Mouse (Mus musculus) testis, adult 2 months (tissue): ENCODE results near the gene Trim61. TPM values are rescaled to one million over a fixed set of nuclear protein-coding genes. Genes with fewer than 3 reads are reported as not detected.

Experiments
- H3K27ac ChIP-seq: fragments of 200-500 bp; 2 replicates; pipeline ENCODE4 v1.5.1; 2012; ENCODE audit warnings: low read depth, low read length; ENCODE audit not compliant: control insufficient read depth, insufficient read depth
- H3K27me3 ChIP-seq: fragments of 200-500 bp; 2 replicates; pipeline ENCODE4 v1.6.1; 2012; ENCODE audit warnings: mild to moderate bottlenecking, low read length, moderate library complexity; ENCODE audit not compliant: control insufficient read depth, insufficient read depth
- H3K36me3 ChIP-seq: fragments of 200-500 bp; 2 replicates; pipeline ENCODE4 v1.6.1; 2012; ENCODE audit warnings: mild to moderate bottlenecking, low read length; ENCODE audit not compliant: control insufficient read depth, insufficient read depth
- H3K4me1 ChIP-seq: fragments of 200-500 bp; 2 replicates; pipeline ENCODE4 v1.6.1; 2012; ENCODE audit warnings: low read length; ENCODE audit not compliant: control insufficient read depth, insufficient read depth
- H3K4me3 ChIP-seq: fragments of 200-500 bp; 2 replicates; pipeline ENCODE4 v1.5.1; 2012; ENCODE audit warnings: low read depth, mild to moderate bottlenecking, low read length, moderate library complexity, mixed read lengths; ENCODE audit not compliant: control insufficient read depth
- CTCF ChIP-seq: fragments of 200-500 bp; IDR thresholded peaks from 2 replicates; pipeline ENCODE4 v1.5.1; 2012; ENCODE audit warnings: low read depth, mild to moderate bottlenecking, inconsistent platforms, low read length, moderate library complexity; ENCODE audit not compliant: control insufficient read depth, insufficient read depth, insufficient replicate concordance
- POLR2A ChIP-seq: fragments of 200-500 bp; IDR thresholded peaks from 2 replicates; pipeline ENCODE4 v1.6.1; 2012; ENCODE audit warnings: low read depth, mild to moderate bottlenecking, inconsistent platforms, low read length, moderate library complexity; ENCODE audit not compliant: control insufficient read depth
- polyA plus RNA-seq: library from polyadenylated mRNA; depleted of rRNA; stranded (reverse); fragments of >200 nt; gene quantifications from 2 replicates; pipeline ENCODE4 v1.2.3, GENCODE M21; 2012; rRNA removed

Gene Trim61
- polyA plus RNA-seq, 1 experiment: not detected

GRCm38 (mm10) chr8:64987731-64988130 lies 30.6 kb downstream of the Trim61 start, which contains the start of gene Trim75:
Gene Trim75, minus strand, starts transcription at chr8:64987831.
- H3K27me3 ChIP-seq: no peaks in the 10 kb centered on the region
- no peak within 1 kb of the TSS for H3K4me3 ChIP-seq
- no peaks in the 10 kb centered on the region for H3K4me1 ChIP-seq
- TF ChIP-seq CTCF: no peak
- TF ChIP-seq POLR2A: no peak
- no peak within 1 kb of the TSS for H3K27ac ChIP-seq
- H3K36me3 ChIP-seq: no peaks in the 10 kb centered on the region

DNA sequence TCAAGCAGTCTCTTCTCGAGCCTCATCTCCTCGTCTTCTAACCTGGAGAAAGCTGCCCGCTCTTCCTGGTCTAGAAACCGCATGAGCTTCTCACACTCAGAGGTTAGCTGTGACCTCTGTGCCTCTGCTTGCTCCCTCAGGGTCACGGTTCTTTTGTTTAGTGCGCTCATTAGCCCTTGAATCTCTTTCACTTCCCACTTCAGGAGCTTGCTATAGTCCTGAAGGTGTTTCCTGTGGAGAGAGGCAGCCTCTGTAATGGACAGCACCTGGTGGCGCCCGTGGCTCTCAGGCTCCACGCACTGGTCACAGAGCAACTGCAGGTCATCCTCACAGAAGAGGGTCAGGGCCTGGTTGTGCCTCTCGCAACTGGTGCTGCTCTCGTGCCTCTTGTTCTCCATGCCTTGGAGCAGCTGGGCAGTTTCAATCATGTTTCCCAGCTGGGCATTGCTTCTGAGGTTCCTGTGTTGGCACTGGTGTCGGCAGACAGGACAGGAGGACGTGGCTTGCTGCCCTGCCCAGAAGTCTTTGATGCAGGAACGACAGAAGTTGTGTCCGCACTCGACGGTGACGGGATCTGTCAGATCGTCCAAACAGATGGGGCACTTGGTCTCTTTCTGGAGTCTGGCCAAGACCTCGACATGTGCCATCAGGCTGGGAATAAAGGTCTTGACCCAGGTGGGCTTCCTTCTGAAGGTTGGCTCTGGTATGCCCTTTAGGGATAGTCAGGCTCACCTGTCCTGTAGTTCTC lies 35.0 kb downstream of the Trim61 start:
- H3K27me3 ChIP-seq: no peaks in the 10 kb centered on the region
- H3K36me3 ChIP-seq: no peaks in the 10 kb centered on the region
- H3K27ac ChIP-seq: no peak overlapping the region
- no peak for TF ChIP-seq POLR2A
- TF ChIP-seq CTCF: no peak
- H3K4me1 ChIP-seq: no peaks in the 10 kb centered on the region
- no peak overlapping the region for H3K4me3 ChIP-seq

Other genes with a start within 250 kb of the Trim61 start
- 2.3 and 2.5 TPM in 2 replicates for gene Klhl2, start 168.5 kb downstream of the Trim61 start, polyA plus RNA-seq
- 19.9 TPM in 2 replicates for gene Tmem192, start 71.3 kb downstream of the Trim61 start, polyA plus RNA-seq
- gene Trim75, start 30.7 kb downstream of the Trim61 start, polyA plus RNA-seq: not detected in 2 replicates
- 0.05 TPM in 1 of 2 replicates, not detected in the other for gene Trim60, start 61 bp upstream of the Trim61 start, polyA plus RNA-seq
- gene Apela, start 18.8 kb upstream of the Trim61 start, polyA plus RNA-seq: not detected in 2 replicates
- not detected in 2 replicates for gene Gm10663, start 56.5 kb upstream of the Trim61 start, polyA plus RNA-seq
- gene BC030870, start 111.0 kb upstream of the Trim61 start, polyA plus RNA-seq: not detected in 2 replicates